Mouse (Mus musculus) adrenal gland, adult 18-20 months (tissue): ENCODE data around the gene Lrrc8d. TPM values are rescaled to one million over a fixed set of nuclear protein-coding genes. Genes with fewer than 3 reads are reported as not detected.

Source experiments
- total RNA-seq, 2 experiments: library from RNA; stranded (reverse); gene quantifications; 1 replicate in 1 of 2; 2 replicates in 1 of 2; pipeline ENCODE4 v1.2.3; 2021

Lrrc8d gene
- total RNA-seq, 2 experiments from 2014 or later: 81.3 to 105 TPM

Other genes starting within 250 kb of the Lrrc8d start
- 10 to 100 TPM; 19.2 to 21.3 TPM for gene Lrrc8c, start 180.6 kb upstream of the Lrrc8d start, total RNA-seq
- 10 to 100 TPM; 26.3 to 26.4 TPM for gene Zfp326, start 176.6 kb downstream of the Lrrc8d start, total RNA-seq